Comparison of ENCODE assay signal across 14 mouse cellular contexts in the genomic region with DNA sequence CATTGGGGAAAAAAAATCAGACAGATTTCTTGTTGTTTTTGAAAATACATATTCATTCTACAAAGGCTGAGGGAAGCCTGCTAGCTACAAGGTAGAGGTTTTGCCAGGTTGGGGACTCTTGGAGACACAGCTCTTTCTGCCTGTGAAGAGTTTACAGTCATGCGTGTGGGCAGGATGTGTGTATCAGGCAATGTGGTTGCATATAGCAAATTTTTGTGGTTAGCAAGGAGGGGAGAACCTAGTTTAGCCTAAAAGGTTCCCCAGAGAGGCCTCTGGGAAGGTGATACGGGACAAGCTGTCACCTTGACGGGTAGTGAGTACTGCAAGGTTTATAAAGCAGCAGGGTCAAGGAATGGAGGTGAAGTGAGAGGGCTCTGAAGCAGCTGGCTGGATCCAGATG. TPM values are rescaled to one million over a fixed set of nuclear protein-coding genes. Genes with fewer than 3 reads are reported as not detected.
DNase-seq lines count a peak whose midpoint lies in the region; ATAC-seq lines count a peak whose summit lies in the region.
"Had no signal": no experiment of that assay in that cellular context is flagged by ENCODE, and none has a peak within 500 bp of the region (broad histone marks: within the 10 kb centered on the region; RNA-seq: fewer than 3 reads in every experiment).

No protein-coding gene starts in this region.

- 0 out of 2 replicates have a peak, but pooled peaks cover 7% of the 10 kb centered on the region for H3K27me3 ChIP-seq in heart, embryonic 10.5 days (ENCODE audit: insufficient read depth, poor library complexity, severe bottlenecking)
- no peaks in the 10 kb centered on the region for H3K27me3 ChIP-seq in stomach, embryonic 16.5 days (ENCODE audit: control insufficient read depth, insufficient read depth, low read length)
- H3K27me3 ChIP-seq: liver, embryonic 15.5 days had no signal

- H3K4me1 ChIP-seq in heart, embryonic 10.5 days: peaks cover 28% of the 10 kb centered on the region
- H3K4me1 ChIP-seq in stomach, embryonic 16.5 days (ENCODE audit: control insufficient read depth, insufficient read depth, low read length): peaks cover 23% of the 10 kb centered on the region

- peak; percentile 42 for ATAC-seq in activated CD4-positive, CD25-positive, alpha-beta regulatory T cell, adult 4 months
- peak; percentile 13 for ATAC-seq in inflammation-experienced regulatory T-cells, adult 6 months
- ATAC-seq in stomach, embryonic 16.5 days (ENCODE audit: insufficient read depth, low FRiP score): no peak
- ATAC-seq in cerebellum, adult (ENCODE audit: insufficient number of reproducible peaks, low FRiP score, low TSS enrichment): no peak

- H3K36me3 ChIP-seq in heart, embryonic 10.5 days: no peaks in the 10 kb centered on the region
- no peaks in the 10 kb centered on the region for H3K36me3 ChIP-seq in stomach, embryonic 16.5 days (ENCODE audit: control insufficient read depth, insufficient read depth, low read length)
- H3K36me3 ChIP-seq: liver, embryonic 15.5 days had no signal

- no peaks in the 10 kb centered on the region for H3K9me3 ChIP-seq in heart, embryonic 10.5 days
- H3K9me3 ChIP-seq in stomach, embryonic 16.5 days (replicated peaks; ENCODE audit: control insufficient read depth, low read length): no peaks in the 10 kb centered on the region
- H3K9me3 ChIP-seq: liver, embryonic 15.5 days had no signal

- WGBS in heart, embryonic 10.5 days: 47% methylated on average over 3 of the region's 3 CpGs
- 52% methylated on average over 3 of the region's 3 CpGs for WGBS in stomach, embryonic 16.5 days

- H3K4me2 ChIP-seq in stomach, embryonic 16.5 days (ENCODE audit: low read depth, low read length): no peak overlapping the region
- H3K4me2 ChIP-seq: liver, embryonic 15.5 days had no signal

- no peak for DNase-seq in heart, embryonic 10.5 days (ENCODE audit: low spot score)
- DNase-seq in heart, adult 18-20 months: no peak
- DNase-seq in neural tube, embryonic 10.5 days (ENCODE audit: extremely low spot score, low spot score): no peak
- DNase-seq in frontal cortex, postnatal 10 days (ENCODE audit: low spot score in 2 of 2): no peak
- DNase-seq: cerebellum, postnatal 14 days; heart, postnatal 4 days; kidney, adult 18-20 months; right cerebral cortex, postnatal 4 days had no signal

- H3K4me3 ChIP-seq in heart, embryonic 10.5 days: no peak overlapping the region
- no peak overlapping the region for H3K4me3 ChIP-seq in stomach, embryonic 16.5 days (replicated peaks; ENCODE audit: low read length)
- H3K4me3 ChIP-seq: erythroblast, embryonic 14.5 days; liver, embryonic 15.5 days had no signal

- no peak overlapping the region for H3K9ac ChIP-seq in stomach, embryonic 16.5 days (ENCODE audit: low read length)
- H3K9ac ChIP-seq: liver, embryonic 15.5 days had no signal

- H3K27ac ChIP-seq in heart, embryonic 10.5 days: 0 out of 2 replicates have a peak overlapping the region, but pooled peaks have one; percentile 23
- peak overlapping the region; percentile 75 for H3K27ac ChIP-seq in stomach, embryonic 16.5 days (ENCODE audit: low read length)
- H3K27ac ChIP-seq: liver, embryonic 15.5 days had no signal

RNA-seq across cellular contexts. Expression of a gene that starts 54.8 kb away (rescaled TPM):
- polyA plus RNA-seq in heart, embryonic 10.5 days (2016; fragmentation: Nextera tagmentation; extraction: Ambion mirVana): 0.41 and 0.68 TPM in 2 replicates
- total RNA-seq in heart, adult 18-20 months (2021): 1 to 10 TPM in 1 of 2 experiments, under 1 TPM in 1; 0.27 to 2.0 TPM
- polyA plus RNA-seq in activated CD4-positive, CD25-positive, alpha-beta regulatory T cell, adult 4 months (2017; shearing (Covaris generic)): 1 to 10 TPM; 1.3 to 3.2 TPM
- 1 to 10 TPM in 2 of 3 experiments, under 1 TPM in 1; 0.89 to 4.4 (median 1.1) TPM for polyA plus RNA-seq in inflammation-experienced regulatory T-cells, adult 6 months (2017; shearing (Covaris generic))
- polyA plus RNA-seq in stomach, embryonic 16.5 days (2015; fragmentation: Nextera tagmentation; extraction: Ambion mirVana): 4.0 and 4.1 TPM in 2 replicates
- polyA plus RNA-seq: erythroblast, embryonic 14.5 days had no signal

Comparison
In these comparisons a context has a peak if more than half of its experiments do, and no peak if none do; other contexts are left out.
1. ATAC-seq: peak in activated CD4-positive, CD25-positive, alpha-beta regulatory T cell, adult 4 months (single experiment) and inflammation-experienced regulatory T-cells, adult 6 months (single experiment); none in stomach, embryonic 16.5 days (single experiment) and cerebellum, adult (single experiment).